Mouse (Mus musculus) embryonic facial prominence, embryonic 13.5 days (tissue): ENCODE data around the gene Rplp1. TPM values are rescaled to one million over a fixed set of nuclear protein-coding genes. Genes with fewer than 3 reads are reported as not detected.
A peak's percentile ranks its signal among the peaks of the same experiment; 100 is the strongest.

Experiments used
- ATAC-seq: fragments of 200-750 bp; cut with Nextera tagmentation; 2 replicates; pipeline ENCODE4 v1.8.0; 2017; ENCODE audit warnings: low read depth; ENCODE audit not compliant: insufficient number of reproducible peaks, insufficient read depth, low FRiP score, low TSS enrichment
- H3K27ac ChIP-seq: fragments of 300-500 bp; sonication (generic); 2 replicates; pipeline ENCODE4 v1.5.1; 2015; ENCODE audit warnings: moderate library complexity, mild to moderate bottlenecking, inconsistent platforms
- H3K27me3 ChIP-seq: fragments of 300-500 bp; sonication (generic); 2 replicates; pipeline ENCODE4 v1.6.1; 2015; ENCODE audit warnings: mild to moderate bottlenecking, inconsistent platforms
- H3K36me3 ChIP-seq: fragments of 300-500 bp; sonication (generic); 2 replicates; pipeline ENCODE4 v1.6.1; 2015; ENCODE audit warnings: mild to moderate bottlenecking, inconsistent platforms
- H3K4me1 ChIP-seq: fragments of 300-500 bp; sonication (generic); 2 replicates; pipeline ENCODE4 v1.6.1; 2015; ENCODE audit warnings: inconsistent platforms
- H3K4me2 ChIP-seq: fragments of 300-500 bp; sonication (generic); 2 replicates; pipeline ENCODE4 v1.6.1; 2015; ENCODE audit warnings: moderate library complexity, mild to moderate bottlenecking, inconsistent platforms
- H3K4me3 ChIP-seq: fragments of 300-500 bp; sonication (generic); 2 replicates; pipeline ENCODE4 v1.5.1; 2015; ENCODE audit warnings: mild to moderate bottlenecking, inconsistent platforms
- H3K9ac ChIP-seq: fragments of 300-500 bp; sonication (generic); 2 replicates; pipeline ENCODE4 v1.6.1; 2015; ENCODE audit warnings: mild to moderate bottlenecking, inconsistent platforms
- H3K9me3 ChIP-seq: fragments of 300-500 bp; sonication (generic); 2 replicates; pipeline ENCODE4 v1.6.1; 2016; ENCODE audit warnings: inconsistent platforms
- WGBS: fragments of 180-500 bp; shearing (Covaris S2); methylation state at CpG from one replicate; pipeline ENCODE4 v1.1.7; 2015; ENCODE audit warnings: mixed read lengths; 5-methylcytosine and 5-hydroxymethylcytosine counted together
- polyA plus RNA-seq: library from polyadenylated mRNA; unstranded; fragments of >200 nt; fragmentation: Nextera tagmentation; extraction: Ambion mirVana; gene quantifications from 2 replicates; pipeline ENCODE4 v1.2.1, GENCODE M21; 2015

The Rplp1 gene
- polyA plus RNA-seq, 1 experiment from 2014 or later: 1,557 TPM

- H3K4me3 ChIP-seq: no peak overlapping the region
- 43% methylated on average over 20 of the region's 20 CpGs for WGBS
These were observed 3.7 kb downstream of the Rplp1 start for GRCm38 (mm10) chr9:61910526-61911256.

GRCm38 (mm10) chr9:61909633-61910032 is 4.7 kb downstream of the Rplp1 start:
- H3K4me3 ChIP-seq: no peak overlapping the region
- peaks cover 27% of the 10 kb centered on the region for H3K36me3 ChIP-seq
- no peak overlapping the region for H3K27ac ChIP-seq
- WGBS: 85% methylated on average over 1 of the region's 1 CpGs
- H3K9me3 ChIP-seq: no peaks in the 10 kb centered on the region
- ATAC-seq: no peak
- H3K27me3 ChIP-seq: no peaks in the 10 kb centered on the region
- peaks cover 29% of the 10 kb centered on the region for H3K4me1 ChIP-seq
- H3K4me2 ChIP-seq: no peak overlapping the region
- no peak overlapping the region for H3K9ac ChIP-seq

More at GRCm38 (mm10) chr9:61910526-61911256, 3.7 kb downstream of the Rplp1 start:
- Histone ChIP-seq H3K36me3 (peaks cover 27% of the 10 kb centered on the region), H3K4me1 (peaks cover 22% of the 10 kb centered on the region), H3K4me2 (no peak overlapping the region), H3K9ac (no peak overlapping the region), H3K27me3 (no peaks in the 10 kb centered on the region), H3K27ac (no peak overlapping the region), H3K9me3 (no peaks in the 10 kb centered on the region)
- ATAC-seq: 0 out of 2 replicates have a peak, but pooled peaks have one; percentile 5

GRCm38 (mm10) chr9:61908832-61909407 is 5.4 kb downstream of the Rplp1 start:
- WGBS: 89% methylated on average over 11 of the region's 11 CpGs
- H3K4me1 ChIP-seq: peaks cover 36% of the 10 kb centered on the region
- no peak for ATAC-seq

GRCm38 (mm10) chr9:61908341-61908740 is 6.0 kb downstream of the Rplp1 start:
- H3K4me2 ChIP-seq: no peak overlapping the region
- H3K9ac ChIP-seq: no peak overlapping the region
- H3K4me1 ChIP-seq: peaks cover 37% of the 10 kb centered on the region
- H3K27ac ChIP-seq: no peak overlapping the region
- H3K27me3 ChIP-seq: no peaks in the 10 kb centered on the region
- WGBS: 75% methylated on average over 3 of the region's 3 CpGs
- ATAC-seq: no peak
- peaks cover 24% of the 10 kb centered on the region for H3K36me3 ChIP-seq
- H3K9me3 ChIP-seq: no peaks in the 10 kb centered on the region
- H3K4me3 ChIP-seq: no peak overlapping the region

More at GRCm38 (mm10) chr9:61908832-61909407, 5.4 kb downstream of the Rplp1 start:
- H3K4me2 ChIP-seq: no peak overlapping the region
- no peak overlapping the region for H3K9ac ChIP-seq
- no peaks in the 10 kb centered on the region for H3K27me3 ChIP-seq
- H3K36me3 ChIP-seq: peaks cover 27% of the 10 kb centered on the region
- no peak overlapping the region for H3K4me3 ChIP-seq
- H3K27ac ChIP-seq: no peak overlapping the region
- H3K9me3 ChIP-seq: no peaks in the 10 kb centered on the region

- Histone ChIP-seq H3K27me3 (no peaks in the 10 kb centered on the region), H3K4me1 (peaks cover 33% of the 10 kb centered on the region), H3K36me3 (peaks cover 19% of the 10 kb centered on the region), H3K4me2 (no peak overlapping the region), H3K9ac (no peak overlapping the region), H3K27ac (no peak overlapping the region), H3K9me3 (no peaks in the 10 kb centered on the region), H3K4me3 (no peak overlapping the region)
- ATAC-seq: no peak
- 75% methylated on average over 4 of the region's 4 CpGs for WGBS
These were observed 6.6 kb downstream of the Rplp1 start for GRCm38 (mm10) chr9:61907621-61908295.

- H3K4me2 ChIP-seq: no peak overlapping the region
- 0 out of 2 replicates have a peak, but pooled peaks cover 5% of the 10 kb centered on the region for H3K27me3 ChIP-seq
- no peaks in the 10 kb centered on the region for H3K9me3 ChIP-seq
- no peak overlapping the region for H3K9ac ChIP-seq
- no peak for ATAC-seq
- peaks cover 25% of the 10 kb centered on the region for H3K4me1 ChIP-seq
- H3K27ac ChIP-seq: no peak overlapping the region
- no peak overlapping the region for H3K4me3 ChIP-seq
- peaks cover 10% of the 10 kb centered on the region for H3K36me3 ChIP-seq
- WGBS: 65% methylated on average over 10 of the region's 10 CpGs
These were observed 7.4 kb downstream of the Rplp1 start for GRCm38 (mm10) chr9:61906912-61907311.

- no peaks in the 10 kb centered on the region for H3K36me3 ChIP-seq
- no peak overlapping the region for H3K9ac ChIP-seq
- H3K4me1 ChIP-seq: peaks cover 22% of the 10 kb centered on the region
- H3K4me3 ChIP-seq: no peak overlapping the region
- H3K27me3 ChIP-seq: peaks cover 11% of the 10 kb centered on the region; the same call in 1 of the 2 replicates
- H3K4me2 ChIP-seq: no peak overlapping the region
- no peak for ATAC-seq
- no peak overlapping the region; the same call in 1 of the 2 replicates for H3K27ac ChIP-seq
- 49% methylated on average over 5 of the region's 5 CpGs for WGBS
- H3K9me3 ChIP-seq: no peaks in the 10 kb centered on the region
These were observed 8.8 kb downstream of the Rplp1 start for GRCm38 (mm10) chr9:61905576-61905975.

GRCm38 (mm10) chr9:61904201-61904600 is 10.1 kb downstream of the Rplp1 start:
- ATAC-seq: no peak
- Histone ChIP-seq H3K9ac (0 out of 2 replicates have a peak overlapping the region, but pooled peaks have one; percentile 16), H3K4me1 (peaks cover 26% of the 10 kb centered on the region), H3K27ac (peak overlapping the region; percentile 66), H3K9me3 (no peaks in the 10 kb centered on the region), H3K36me3 (no peaks in the 10 kb centered on the region), H3K27me3 (peaks cover 15% of the 10 kb centered on the region), H3K4me2 (no peak overlapping the region), H3K4me3 (no peak overlapping the region)
- 35% methylated on average over 7 of the region's 7 CpGs for WGBS

- H3K4me2 ChIP-seq: no peak overlapping the region
- no peaks in the 10 kb centered on the region for H3K9me3 ChIP-seq
- WGBS: 62% methylated on average over 9 of the region's 9 CpGs
- peaks cover 34% of the 10 kb centered on the region for H3K4me1 ChIP-seq
- H3K9ac ChIP-seq: no peak overlapping the region
- H3K27me3 ChIP-seq: peaks cover 21% of the 10 kb centered on the region
- H3K4me3 ChIP-seq: no peak overlapping the region
- no peak for ATAC-seq
- no peaks in the 10 kb centered on the region for H3K36me3 ChIP-seq
- no peak overlapping the region for H3K27ac ChIP-seq
These were observed 11.9 kb downstream of the Rplp1 start for GRCm38 (mm10) chr9:61902445-61902844.

GRCm38 (mm10) chr9:61901574-61901973 is 12.8 kb downstream of the Rplp1 start:
- WGBS: 60% methylated on average over 4 of the region's 4 CpGs
- no peak overlapping the region for H3K9ac ChIP-seq
- peaks cover 23% of the 10 kb centered on the region for H3K27me3 ChIP-seq
- no peak overlapping the region for H3K27ac ChIP-seq
- no peak overlapping the region for H3K4me3 ChIP-seq
- H3K36me3 ChIP-seq: no peaks in the 10 kb centered on the region
- H3K9me3 ChIP-seq: no peaks in the 10 kb centered on the region
- peaks cover 34% of the 10 kb centered on the region for H3K4me1 ChIP-seq
- no peak overlapping the region for H3K4me2 ChIP-seq
- ATAC-seq: no peak

GRCm38 (mm10) chr9:61899804-61900203 is 14.5 kb downstream of the Rplp1 start:
- Histone ChIP-seq H3K4me3 (peak overlapping the region; percentile 27), H3K36me3 (no peaks in the 10 kb centered on the region), H3K4me2 (peak overlapping the region; percentile 56), H3K27me3 (peaks cover 26% of the 10 kb centered on the region), H3K9ac (peak overlapping the region; percentile 53), H3K9me3 (no peaks in the 10 kb centered on the region), H3K4me1 (peaks cover 34% of the 10 kb centered on the region), H3K27ac (no peak overlapping the region)
- WGBS: 7% methylated on average over 16 of the region's 16 CpGs
- ATAC-seq: no peak
